Mouse (Mus musculus): ENCODE results near the gene Daam1. TPM values are rescaled to one million over a fixed set of nuclear protein-coding genes. Genes with fewer than 3 reads are reported as not detected.

The Daam1 gene
- total RNA-seq, 2 experiments from 2014 or later: 12.3 to 14.6 TPM

GRCm38 (mm10) chr12:72031794-72032193 lies 200.9 kb downstream of the Daam1 start:
- ATAC-seq (ENCODE audit: poor library complexity, severe bottlenecking): no peak

DNA sequence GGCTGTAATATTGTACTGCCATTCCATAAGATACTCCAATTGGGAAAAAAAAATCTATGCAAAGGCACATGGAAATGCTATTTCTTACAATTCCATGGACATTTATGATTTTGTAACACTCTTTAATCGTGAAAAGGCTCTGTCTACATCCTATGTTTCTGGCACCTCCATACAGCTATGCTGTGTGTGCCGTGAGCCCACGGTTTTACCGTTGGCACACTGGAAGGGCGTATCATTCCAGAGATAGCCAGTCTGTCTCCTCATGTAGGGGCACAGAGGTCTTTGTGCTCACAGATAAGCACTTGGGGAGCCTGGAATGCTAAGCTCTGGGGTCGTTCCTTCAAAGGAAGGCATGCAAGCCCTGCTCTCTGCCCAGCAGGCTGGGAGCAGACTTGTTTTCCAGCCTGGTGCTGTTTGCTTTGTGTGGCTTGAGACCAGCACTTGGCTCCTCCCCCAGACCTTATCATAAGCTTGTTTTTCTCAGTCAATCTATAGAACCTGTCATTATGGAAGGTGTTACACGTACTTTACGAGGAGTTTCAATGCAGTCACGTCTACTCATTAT lies 205.3 kb downstream of the Daam1 start:
- ATAC-seq (ENCODE audit: poor library complexity, severe bottlenecking): no peak

- ATAC-seq (ENCODE audit: poor library complexity, severe bottlenecking): no peak
Observed at GRCm38 (mm10) chr12:72037049-72037448, 206.2 kb downstream of the Daam1 start.

DNA sequence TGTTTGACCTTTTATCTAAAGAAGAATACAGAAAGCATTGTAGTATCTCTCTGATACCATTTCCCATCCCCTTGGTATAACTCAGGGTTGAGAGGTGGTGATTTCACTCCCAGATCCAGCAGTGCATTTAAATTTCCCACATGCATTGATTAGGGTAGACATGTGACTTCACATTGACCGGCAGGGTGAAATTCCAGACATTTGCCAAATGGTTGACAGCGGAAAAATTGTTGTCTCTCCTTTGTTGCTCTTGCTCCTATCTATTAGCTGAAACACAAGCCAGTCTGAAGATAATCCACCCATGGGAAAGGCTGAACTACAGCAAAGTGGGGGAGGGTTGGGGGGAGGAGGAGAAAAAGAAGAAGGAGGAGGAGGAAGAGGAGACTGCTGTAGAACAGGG lies 208.0 kb downstream of the Daam1 start:
- ATAC-seq (ENCODE audit: poor library complexity, severe bottlenecking): no peak

GRCm38 (mm10) chr12:72039501-72039900 lies 208.6 kb downstream of the Daam1 start:
- no peak for ATAC-seq (ENCODE audit: poor library complexity, severe bottlenecking)

GRCm38 (mm10) chr12:72041238-72041637 lies 210.4 kb downstream of the Daam1 start:
- ATAC-seq (ENCODE audit: poor library complexity, severe bottlenecking): no peak

Other genes with a start within 250 kb of the Daam1 start
- 0.11 and 0.16 TPM in 2 replicates for gene Gpr135, start 240.0 kb downstream of the Daam1 start, total RNA-seq (2015)
- gene Gpr135, start 240.0 kb downstream of the Daam1 start, total RNA-seq (2017): not detected in 2 replicates

Data from megakaryocyte, adult 5-6 weeks (primary cell).